Mouse (Mus musculus) stomach, postnatal 0 days (tissue): Measurements from ENCODE around the gene Enah. TPM values are rescaled to one million over a fixed set of nuclear protein-coding genes. Genes with fewer than 3 reads are reported as not detected.

Experiments
- ATAC-seq: fragments of 200-750 bp; cut with Nextera tagmentation; 2 replicates; pipeline ENCODE4 v1.8.0; 2017; ENCODE audit not compliant: low FRiP score, low TSS enrichment
- DNase-seq: peaks from one replicate; pipeline ENCODE4 v3.0.0-alpha.2; 2016; ENCODE audit warnings: low spot score
- H3K27ac ChIP-seq: fragments of 300-500 bp; sonication (generic); replicated peaks from 2 replicates; pipeline ENCODE4 v1.5.1; 2014; ENCODE audit warnings: mild to moderate bottlenecking, control low read depth
- H3K27me3 ChIP-seq: fragments of 300-500 bp; sonication (generic); 2 replicates; pipeline ENCODE4 v1.6.1; 2014; ENCODE audit warnings: low read length; ENCODE audit not compliant: control insufficient read depth, insufficient read depth
- H3K36me3 ChIP-seq: fragments of 300-500 bp; sonication (generic); 2 replicates; pipeline ENCODE4 v1.6.1; 2014; ENCODE audit warnings: low read length, mixed read lengths; ENCODE audit not compliant: control insufficient read depth, insufficient read depth
- H3K4me1 ChIP-seq: fragments of 300-500 bp; sonication (generic); replicated peaks from 2 replicates; pipeline ENCODE4 v1.6.1; 2014; ENCODE audit warnings: antibody characterized with exemption; ENCODE audit not compliant: control insufficient read depth, insufficient read depth
- H3K4me2 ChIP-seq: fragments of 300-500 bp; sonication (generic); replicated peaks from 2 replicates; pipeline ENCODE4 v1.6.1; 2014; ENCODE audit warnings: low read depth, mild to moderate bottlenecking, control low read depth, moderate library complexity
- H3K4me3 ChIP-seq: fragments of 300-500 bp; sonication (generic); 2 replicates; pipeline ENCODE4 v1.5.1; 2014; ENCODE audit warnings: low read depth, low read length, control low read depth
- H3K9ac ChIP-seq: fragments of 300-500 bp; sonication (generic); 2 replicates; pipeline ENCODE4 v1.6.1; 2014; ENCODE audit warnings: mild to moderate bottlenecking, low read length, control low read depth, mixed read lengths
- H3K9me3 ChIP-seq: fragments of 300-500 bp; sonication (generic); 2 replicates; pipeline ENCODE4 v1.6.1; 2016; ENCODE audit warnings: low read length; ENCODE audit not compliant: control insufficient read depth
- CTCF ChIP-seq: IDR thresholded peaks from 2 replicates; pipeline ENCODE4 v1.5.1; 2016; ENCODE audit warnings: antibody characterized with exemption, low read depth, mild to moderate bottlenecking, moderate library complexity
- EP300 ChIP-seq: optimal IDR thresholded peaks from 2 replicates; pipeline ENCODE3; 2016; ENCODE audit warnings: antibody characterized with exemption
- WGBS: fragments of 180-500 bp; shearing (Covaris S2); extraction: QIAGEN DNeasy Blood & Tissue Kit; methylation state at CpG from one replicate; pipeline ENCODE4 v1.1.7; 2014; 5-methylcytosine and 5-hydroxymethylcytosine counted together
- polyA plus RNA-seq: library from polyadenylated mRNA; unstranded; fragments of >200 nt; fragmentation: Nextera tagmentation; extraction: Ambion mirVana; gene quantifications from 2 replicates; pipeline ENCODE4 v1.2.1, GENCODE M21; 2015

The Enah gene
- polyA plus RNA-seq, 1 experiment from 2014 or later, result 8.4 TPM

DNA sequence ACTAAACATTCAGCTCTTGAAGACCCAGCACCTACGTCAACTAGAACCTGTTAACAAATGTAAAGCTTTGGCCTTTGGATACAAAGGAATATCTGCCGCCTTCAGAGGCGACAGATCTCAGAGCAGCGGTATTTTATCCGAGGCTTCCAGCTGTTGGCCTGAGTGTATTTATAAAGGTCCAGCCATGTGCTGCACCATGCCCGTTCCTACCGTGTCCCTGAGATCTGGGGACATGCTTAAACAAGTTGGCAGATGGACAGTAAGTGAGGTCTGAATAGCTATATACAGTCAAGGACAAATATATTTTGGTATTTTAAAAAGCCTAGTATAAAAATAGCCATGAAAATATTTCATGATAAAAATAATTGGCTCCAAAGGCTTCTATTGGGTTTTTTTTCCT is 32.6 kb upstream of the Enah start:
- Histone ChIP-seq H3K4me2 (no peak overlapping the region), H3K9ac (no peak overlapping the region), H3K27me3 (no peaks in the 10 kb centered on the region), H3K36me3 (no peaks in the 10 kb centered on the region), H3K4me1 (peaks cover 2% of the 10 kb centered on the region; the same call in 1 of the 2 replicates), H3K9me3 (no peaks in the 10 kb centered on the region), H3K4me3 (no peak overlapping the region), H3K27ac (no peak overlapping the region)
- ATAC-seq (no peak), DNase-seq (no peak)
- TF ChIP-seq EP300 (no peak), CTCF (no peak)
- 61% methylated on average over 7 of the region's 7 CpGs for WGBS

- H3K27me3 ChIP-seq, result no peaks in the 10 kb centered on the region
- no peak for ATAC-seq
- WGBS, result 64% methylated on average over 7 of the region's 7 CpGs
Observed at GRCm38 (mm10) chr1:182049813-182050212, 30.0 kb upstream of the Enah start.

DNA sequence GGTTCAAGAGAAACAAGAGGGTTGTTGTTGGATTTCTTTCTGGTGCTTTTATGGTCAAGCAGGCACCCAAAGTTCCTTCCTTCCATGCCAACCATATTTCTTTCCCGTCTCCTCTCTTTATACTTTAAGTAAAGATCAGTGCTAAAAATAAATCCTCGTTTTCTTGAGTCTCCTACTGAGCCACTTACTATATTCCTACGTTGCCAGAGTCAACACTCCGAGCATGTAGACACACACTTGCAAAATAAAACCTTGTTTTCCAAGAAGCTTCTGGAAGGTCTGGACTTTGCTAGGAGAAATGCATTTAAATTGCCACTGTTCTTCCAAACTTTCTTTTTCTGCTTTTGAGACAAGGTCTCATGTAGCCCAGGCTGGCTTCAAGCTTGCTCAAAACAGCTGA is 28.3 kb upstream of the Enah start:
- TF ChIP-seq EP300, result no peak
- TF ChIP-seq CTCF, result no peak
- ATAC-seq (no peak), DNase-seq (no peak)
- no peak overlapping the region for H3K9ac ChIP-seq
- no peak overlapping the region for H3K4me3 ChIP-seq
- no peaks in the 10 kb centered on the region for H3K36me3 ChIP-seq
- WGBS, result 78% methylated on average over 4 of the region's 4 CpGs
- H3K27ac ChIP-seq, result no peak overlapping the region
- H3K4me1 ChIP-seq, result no peaks in the 10 kb centered on the region
- no peaks in the 10 kb centered on the region for H3K27me3 ChIP-seq
- H3K9me3 ChIP-seq, result no peaks in the 10 kb centered on the region
- H3K4me2 ChIP-seq, result no peak overlapping the region

More at GRCm38 (mm10) chr1:182049813-182050212, 30.0 kb upstream of the Enah start:
- Histone ChIP-seq H3K4me2 (no peak overlapping the region), H3K36me3 (no peaks in the 10 kb centered on the region), H3K9ac (no peak overlapping the region), H3K27ac (no peak overlapping the region), H3K9me3 (no peaks in the 10 kb centered on the region), H3K4me3 (no peak overlapping the region), H3K4me1 (0 out of 2 replicates have a peak, but pooled peaks cover 2% of the 10 kb centered on the region)
- no peak for DNase-seq
- TF ChIP-seq CTCF (no peak), EP300 (no peak)

- Histone ChIP-seq H3K9me3 (no peaks in the 10 kb centered on the region), H3K4me1 (no peaks in the 10 kb centered on the region), H3K27ac (no peak overlapping the region), H3K36me3 (no peaks in the 10 kb centered on the region), H3K27me3 (no peaks in the 10 kb centered on the region), H3K4me2 (no peak overlapping the region), H3K4me3 (no peak overlapping the region), H3K9ac (no peak overlapping the region)
- 88% methylated on average over 3 of the region's 3 CpGs for WGBS
- ATAC-seq (no peak), DNase-seq (no peak)
- no peak for TF ChIP-seq CTCF
- TF ChIP-seq EP300, result no peak
Observed at GRCm38 (mm10) chr1:182047016-182047690, 27.4 kb upstream of the Enah start.

DNA sequence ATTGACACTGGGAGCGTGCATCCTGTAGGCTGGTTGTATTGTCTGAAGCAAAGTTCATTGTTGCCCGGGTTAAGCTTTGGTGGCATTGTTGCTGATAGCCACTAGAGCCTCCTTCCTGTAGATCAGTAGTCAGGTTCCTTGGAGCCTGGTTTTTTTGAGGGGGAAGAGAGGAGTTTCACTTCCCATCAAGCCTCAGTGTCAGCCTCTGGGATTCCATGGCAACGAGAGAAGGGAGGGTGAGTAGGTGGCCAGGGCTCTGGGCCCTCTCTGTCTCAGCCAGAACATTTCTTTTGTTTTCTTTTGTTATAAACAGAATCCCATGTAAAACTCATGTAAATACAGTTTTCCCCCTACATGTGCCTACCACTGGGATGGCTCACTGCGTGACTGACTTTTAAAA is 25.4 kb upstream of the Enah start:
- no peaks in the 10 kb centered on the region for H3K27me3 ChIP-seq
- ATAC-seq (no peak), DNase-seq (no peak)
- H3K36me3 ChIP-seq, result no peaks in the 10 kb centered on the region
- H3K4me2 ChIP-seq, result no peak overlapping the region
- WGBS, result 60% methylated on average over 4 of the region's 4 CpGs
- no peaks in the 10 kb centered on the region for H3K4me1 ChIP-seq
- H3K9me3 ChIP-seq, result no peaks in the 10 kb centered on the region
- no peak overlapping the region for H3K4me3 ChIP-seq
- no peak overlapping the region for H3K9ac ChIP-seq
- TF ChIP-seq CTCF, result no peak
- TF ChIP-seq EP300, result no peak
- no peak overlapping the region for H3K27ac ChIP-seq

DNA sequence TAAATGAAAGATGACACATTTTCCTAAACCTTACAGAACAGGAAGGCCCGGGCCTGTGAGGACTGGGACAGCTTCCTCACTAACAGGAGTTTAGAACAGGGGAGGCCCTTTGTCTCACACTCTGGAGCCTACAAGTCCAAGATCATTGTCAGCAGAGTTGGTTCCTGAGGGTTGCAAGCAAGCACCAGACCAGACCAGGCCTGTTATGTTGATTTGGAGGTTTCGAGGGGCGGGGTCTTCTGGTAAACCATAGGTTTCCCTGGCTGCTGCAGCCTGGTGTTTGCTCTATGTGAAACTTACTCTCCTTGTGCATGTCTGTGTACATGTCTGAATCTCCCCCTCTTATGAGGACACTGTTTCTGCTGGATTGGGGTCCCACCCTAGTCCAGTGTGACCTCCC is 20.7 kb upstream of the Enah start:
- H3K9me3 ChIP-seq, result no peaks in the 10 kb centered on the region
- no peaks in the 10 kb centered on the region for H3K4me1 ChIP-seq
- H3K36me3 ChIP-seq, result no peaks in the 10 kb centered on the region
- DNase-seq, result no peak
- 79% methylated on average over 3 of the region's 3 CpGs for WGBS
- no peak overlapping the region for H3K4me3 ChIP-seq
- H3K27me3 ChIP-seq, result no peaks in the 10 kb centered on the region
- no peak for TF ChIP-seq CTCF
- TF ChIP-seq EP300, result no peak
- H3K9ac ChIP-seq, result no peak overlapping the region
- ATAC-seq, result no peak
- no peak overlapping the region for H3K4me2 ChIP-seq
- no peak overlapping the region for H3K27ac ChIP-seq
